Mouse (Mus musculus): ENCODE measurements around the gene Sag.

GRCm38 (mm10) chr1:87892499-87892898 lies 89.0 kb downstream of the Sag start:
- TF ChIP-seq EP300 (IDR thresholded peaks at IDR 0.05; ENCODE audit: insufficient read depth, low read depth, low read length): no peak
- no peak for TF ChIP-seq CTCF (IDR thresholded peaks at IDR 0.05)
- TF ChIP-seq POLR2A (IDR thresholded peaks at IDR 0.05; ENCODE audit: insufficient read depth, low read depth, low read length): no peak

Measured in heart, adult 2 months (tissue).